Mouse (Mus musculus) MEL (cell line): ENCODE data around the gene Ak5. TPM values are rescaled to one million over a fixed set of nuclear protein-coding genes. Genes with fewer than 3 reads are reported as not detected.

Experiments
- DNase-seq: peaks from one replicate; pipeline ENCODE4 v3.0.0; 2011; ENCODE audit warnings: low read depth, low spot score
- H3K27ac ChIP-seq: 2 replicates; pipeline ENCODE4 v1.5.1; 2012; ENCODE audit warnings: low read depth, mild to moderate bottlenecking, control low read depth, low read length, moderate library complexity; ENCODE audit not compliant: control insufficient read depth
- H3K27me3 ChIP-seq, 2 experiments: fragments of 150-350 bp in 1 of 2; sonication (generic) in 1 of 2; 2 replicates each; pipeline ENCODE4 v1.6.1; 2012; ENCODE audit warnings: low read length in 2 of 2, mild to moderate bottlenecking in 2 of 2, improper control_type of control experiment in 1 of 2, moderate library complexity in 1 of 2; ENCODE audit not compliant: insufficient read depth in 2 of 2, control insufficient read depth in 1 of 2
- H3K36me3 ChIP-seq, 2 experiments: 2 replicates each; pipeline ENCODE4 v1.6.1; 2012 to 2014; ENCODE audit warnings: low read length in 2 of 2, improper control_type of control experiment in 1 of 2, inconsistent platforms in 1 of 2, mild to moderate bottlenecking in 1 of 2; ENCODE audit not compliant: insufficient read depth in 2 of 2, control insufficient read depth in 1 of 2
- H3K4me1 ChIP-seq, 2 experiments: fragments of 150-350 bp in 1 of 2; sonication (generic) in 1 of 2; 2 replicates each; pipeline ENCODE4 v1.6.1; 2012; ENCODE audit warnings: low read length in 2 of 2, improper control_type of control experiment in 1 of 2, mild to moderate bottlenecking in 1 of 2; ENCODE audit not compliant: insufficient read depth in 2 of 2, control insufficient read depth in 1 of 2
- H3K4me3 ChIP-seq, 2 experiments: fragments of 150-350 bp in 1 of 2; sonication (generic) in 1 of 2; 2 replicates each; pipeline ENCODE4 v1.5.1; 2012; ENCODE audit warnings: low read depth in 2 of 2, low read length in 2 of 2, mild to moderate bottlenecking in 2 of 2, moderate library complexity in 2 of 2, control low read depth in 1 of 2, improper control_type of control experiment in 1 of 2; ENCODE audit not compliant: control insufficient read depth in 1 of 2, insufficient read depth in 1 of 2
- H3K79me2 ChIP-seq: 2 replicates; pipeline ENCODE4 v1.6.1; 2012; ENCODE audit warnings: mild to moderate bottlenecking, low read length, moderate library complexity; ENCODE audit not compliant: control insufficient read depth, poor library complexity, insufficient read depth
- H3K9ac ChIP-seq: 2 replicates; pipeline ENCODE4 v1.6.1; 2012; ENCODE audit warnings: low read depth, mild to moderate bottlenecking, control low read depth, low read length, moderate library complexity; ENCODE audit not compliant: control insufficient read depth, poor library complexity, severe bottlenecking
- H3K9me3 ChIP-seq: fragments of 150-350 bp; sonication (generic); replicated peaks from 2 replicates; pipeline ENCODE4 v1.6.1; 2012; ENCODE audit warnings: mild to moderate bottlenecking, low read length, improper control_type of control experiment, moderate library complexity; ENCODE audit not compliant: insufficient read depth
- BHLHE40 ChIP-seq: IDR thresholded peaks from 2 replicates; pipeline ENCODE4 v1.6.1; 2012; ENCODE audit warnings: low read depth, mild to moderate bottlenecking, inconsistent platforms, low read length, improper control_type of control experiment, borderline replicate concordance
- CHD2 ChIP-seq: IDR thresholded peaks from 2 replicates; pipeline ENCODE4 v1.6.1; 2011; ENCODE audit warnings: low read length, improper control_type of control experiment
- CTCF ChIP-seq, 3 experiments: IDR thresholded peaks in 2 of 3; conservative IDR thresholded peaks in 1 of 3; 2 replicates each; pipeline ENCODE4 v1.5.1; 2011 to 2012; ENCODE audit warnings: low read length in 3 of 3, low read depth in 2 of 3, mild to moderate bottlenecking in 2 of 3, improper control_type of control experiment in 1 of 3, inconsistent platforms in 1 of 3, mixed read lengths in 1 of 3, moderate library complexity in 1 of 3; ENCODE audit not compliant: control insufficient read depth in 1 of 3, insufficient read depth in 1 of 3, poor library complexity in 1 of 3, severe bottlenecking in 1 of 3
- EP300 ChIP-seq, 2 experiments: IDR thresholded peaks; 2 replicates each; pipeline ENCODE4 v1.6.1; 2011; ENCODE audit warnings: improper control_type of control experiment in 2 of 2, low read length in 2 of 2, low read depth in 1 of 2, mild to moderate bottlenecking in 1 of 2
- JUND ChIP-seq: IDR thresholded peaks from 2 replicates; pipeline ENCODE4 v1.6.1; 2011; ENCODE audit warnings: low read depth, mild to moderate bottlenecking, improper control_type of control experiment, low read length
- KAT2A ChIP-seq: conservative IDR thresholded peaks from 2 replicates; pipeline ENCODE4 v1.6.1; 2012; ENCODE audit warnings: low read depth, low read length, improper control_type of control experiment, inconsistent platforms
- MAX ChIP-seq: IDR thresholded peaks from 2 replicates; pipeline ENCODE4 v1.6.1; 2011; ENCODE audit warnings: low read length, improper control_type of control experiment
- MYC ChIP-seq: IDR thresholded peaks from 2 replicates; pipeline ENCODE4 v1.6.1; 2011; ENCODE audit warnings: low read depth, mild to moderate bottlenecking, low read length, improper control_type of control experiment, moderate library complexity
- NRF1 ChIP-seq: IDR thresholded peaks from 2 replicates; pipeline ENCODE4 v1.6.1; 2014; ENCODE audit warnings: low read depth, mild to moderate bottlenecking, inconsistent platforms, low read length, improper control_type of control experiment, moderate library complexity; ENCODE audit not compliant: poor library complexity, insufficient read depth, severe bottlenecking
- POLR2A ChIP-seq, 2 experiments: IDR thresholded peaks; 2 replicates each; pipeline ENCODE4 v1.6.1; 2011 to 2012; ENCODE audit warnings: low read length in 2 of 2, mild to moderate bottlenecking in 2 of 2, control low read depth in 1 of 2, improper control_type of control experiment in 1 of 2, low read depth in 1 of 2, moderate library complexity in 1 of 2; ENCODE audit not compliant: control insufficient read depth in 1 of 2, insufficient read depth in 1 of 2, poor library complexity in 1 of 2
- POLR2AphosphoS2 ChIP-seq: IDR thresholded peaks from 2 replicates; pipeline ENCODE4 v1.6.1; 2011; ENCODE audit warnings: low read length, improper control_type of control experiment
- POLR2AphosphoS5 ChIP-seq: IDR thresholded peaks from 2 replicates; pipeline ENCODE4 v1.6.1; 2012; ENCODE audit warnings: low read depth, borderline replicate concordance, mild to moderate bottlenecking, inconsistent platforms, low read length, moderate library complexity, mixed read lengths
- RAD21 ChIP-seq: IDR thresholded peaks from 2 replicates; pipeline ENCODE4 v1.6.1; 2011; ENCODE audit warnings: mild to moderate bottlenecking, low read depth, low read length, improper control_type of control experiment
- SMC3 ChIP-seq: IDR thresholded peaks from 2 replicates; pipeline ENCODE4 v1.6.1; 2011; ENCODE audit warnings: low read depth, low read length, improper control_type of control experiment
- TAL1 ChIP-seq: IDR thresholded peaks from 2 replicates; pipeline ENCODE4 v1.6.1; 2012; ENCODE audit warnings: mild to moderate bottlenecking, inconsistent platforms, low read length, moderate library complexity, mixed read lengths
- TBP ChIP-seq: IDR thresholded peaks from 2 replicates; pipeline ENCODE4 v1.8.0; 2011; ENCODE audit warnings: low read depth, low read length, improper control_type of control experiment
- TCF12 ChIP-seq: IDR thresholded peaks from 2 replicates; pipeline ENCODE4 v1.6.1; 2014; ENCODE audit warnings: low read depth, mild to moderate bottlenecking, inconsistent platforms, low read length, improper control_type of control experiment, moderate library complexity
- UBTF ChIP-seq: IDR thresholded peaks from 2 replicates; pipeline ENCODE4 v1.6.1; 2012; ENCODE audit warnings: low read depth, mild to moderate bottlenecking, inconsistent platforms, low read length, improper control_type of control experiment, moderate library complexity, borderline replicate concordance; ENCODE audit not compliant: insufficient read depth
- USF1 ChIP-seq: IDR thresholded peaks from 2 replicates; pipeline ENCODE4 v1.6.1; 2014; ENCODE audit warnings: low read depth, mild to moderate bottlenecking, inconsistent platforms, low read length, improper control_type of control experiment, moderate library complexity
- USF2 ChIP-seq, 2 experiments: IDR thresholded peaks; 2 replicates each; pipeline ENCODE4 v1.6.1; 2011 to 2012; ENCODE audit warnings: improper control_type of control experiment in 2 of 2, low read length in 2 of 2, borderline replicate concordance in 1 of 2, inconsistent platforms in 1 of 2, low read depth in 1 of 2, mild to moderate bottlenecking in 1 of 2; ENCODE audit not compliant: insufficient read depth in 1 of 2
- ZC3H11A ChIP-seq: IDR thresholded peaks from 2 replicates; pipeline ENCODE4 v1.6.1; 2012; ENCODE audit warnings: low read depth, mild to moderate bottlenecking, inconsistent platforms, low read length, improper control_type of control experiment
- ZNF384 ChIP-seq: IDR thresholded peaks from 2 replicates; pipeline ENCODE4 v1.6.1; 2012; ENCODE audit warnings: low read depth, mild to moderate bottlenecking, inconsistent platforms, low read length, improper control_type of control experiment
- polyA plus RNA-seq, 2 experiments: library from polyadenylated mRNA; stranded (reverse) in 1 of 2; unstranded in 1 of 2; fragments of >175 nt in 1 of 2; fragments of >200 nt in 1 of 2; gene quantifications; 2 replicates each; pipeline versions ENCODE4 v1.2.1 to v1.2.4; 2012; ENCODE audit warnings: low replicate concordance in 2 of 2, low read depth in 1 of 2; ENCODE audit not compliant: insufficient read length in 2 of 2, insufficient read depth in 1 of 2, missing spikeins in 1 of 2
- total RNA-seq: library from RNA; depleted of rRNA; stranded (reverse); fragments of 300-350 nt; gene quantifications from 2 replicates; pipeline ENCODE4 v1.2.3, GENCODE M21; 2012

Ak5 gene
- total and polyA plus RNA-seq, 3 experiments: 0.06 to 0.31 TPM; not detected in 1

DNA sequence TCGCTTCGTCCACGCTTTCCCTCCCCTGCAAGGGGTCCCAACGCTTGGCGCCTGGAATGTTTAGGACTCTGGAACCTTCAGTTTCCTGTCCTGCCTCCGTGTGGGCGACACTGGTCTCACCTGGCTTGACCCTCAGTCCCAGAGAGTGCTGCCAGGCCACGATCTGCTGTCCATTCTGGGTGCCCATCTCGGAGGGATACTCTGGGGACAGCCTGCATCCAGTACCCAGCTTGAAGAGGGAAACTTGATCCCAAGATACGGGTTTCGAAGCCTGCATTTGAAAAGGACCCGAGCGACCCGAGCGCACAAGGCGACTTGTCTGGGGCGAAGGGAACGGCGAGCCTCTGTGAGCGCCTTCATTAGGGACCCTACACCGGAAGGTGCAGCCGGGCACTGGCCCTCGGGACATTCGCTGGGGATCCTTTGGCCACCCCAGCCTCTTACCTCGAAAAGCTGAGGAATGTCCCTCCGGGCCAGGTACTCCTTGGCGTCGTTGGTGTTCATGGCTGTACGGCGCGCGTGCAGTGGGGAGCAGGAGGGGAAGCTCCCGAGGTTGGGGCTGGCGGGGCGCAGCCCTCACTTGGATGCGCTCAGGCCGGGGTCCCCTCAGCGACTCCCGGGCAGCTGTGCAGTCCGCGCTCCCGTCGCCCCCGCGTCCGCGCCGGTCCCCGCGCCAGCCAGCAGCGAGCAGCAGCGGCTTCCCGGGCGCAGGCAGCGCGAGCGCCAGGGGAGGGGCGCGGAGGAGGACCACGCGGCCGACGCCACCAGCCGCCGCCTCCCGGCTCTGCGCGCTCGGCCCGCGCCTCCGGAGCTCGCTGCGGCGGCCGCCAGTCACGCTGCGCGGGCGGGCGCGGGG lies 576 bp downstream of the Ak5 start:
- no peak for TF ChIP-seq POLR2AphosphoS2
- no peak for TF ChIP-seq JUND
- no peak for TF ChIP-seq SMC3
- TF ChIP-seq NRF1: no peak
- no peak for TF ChIP-seq EP300 (IDR thresholded peaks at IDR 0.05; ENCODE audit: low read depth in 1 of 2, low read length in 2 of 2)
- no peak for TF ChIP-seq POLR2A (IDR thresholded peaks at IDR 0.05; ENCODE audit: control insufficient read depth in 1 of 2, insufficient read depth in 1 of 2, low read depth in 1 of 2, low read length in 2 of 2, poor library complexity in 1 of 2)
- TF ChIP-seq KAT2A: no peak
- no peak for TF ChIP-seq CHD2
- no peak for TF ChIP-seq MYC
- Histone ChIP-seq H3K27me3 (no peaks in the 10 kb centered on the region; a peak in 2 of 4 replicates), H3K4me1 (no peaks in the 10 kb centered on the region; a peak in 1 of 4 replicates), H3K36me3 (no peaks in the 10 kb centered on the region), H3K9me3 (no peaks in the 10 kb centered on the region), H3K4me3 (no peak overlapping the region), H3K27ac (no peak overlapping the region), H3K9ac (no peak overlapping the region), H3K79me2 (no peaks in the 10 kb centered on the region)
- DNase-seq: no peak

DNA sequence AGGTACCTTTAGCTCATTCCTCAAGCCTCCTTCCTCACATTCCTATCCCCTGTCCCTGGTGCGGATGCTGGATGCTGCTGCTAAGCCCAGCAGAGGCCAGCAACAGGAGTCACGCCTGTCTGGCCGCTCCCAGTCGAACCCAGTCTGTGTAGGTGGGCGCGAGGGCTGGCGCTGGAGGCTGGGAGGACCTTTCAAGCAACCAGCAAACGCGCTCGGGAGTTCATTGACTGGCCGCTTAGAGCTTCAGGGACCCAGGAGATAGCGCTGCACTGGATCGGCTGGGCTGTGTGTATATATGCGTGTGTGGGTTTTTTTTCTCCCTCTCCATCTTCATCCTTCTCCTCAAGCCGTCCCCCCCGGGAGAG lies 1.2 kb downstream of the Ak5 start:
- TF ChIP-seq MYC: no peak
- TF ChIP-seq ZC3H11A: no peak
- no peak for TF ChIP-seq RAD21
- TF ChIP-seq CTCF (IDR thresholded peaks at IDR 0.05 in 2 of 3, conservative IDR thresholded peaks at IDR 0.05 in 1 of 3; ENCODE audit: control insufficient read depth in 1 of 3, insufficient read depth in 1 of 3, low read depth in 2 of 3, low read length in 3 of 3, poor library complexity in 1 of 3, severe bottlenecking in 1 of 3): no peak
- TF ChIP-seq BHLHE40: no peak
- TF ChIP-seq ZNF384: no peak
- no peak for TF ChIP-seq TBP
- TF ChIP-seq USF2 (IDR thresholded peaks at IDR 0.05; ENCODE audit: borderline replicate concordance in 1 of 2, insufficient read depth in 1 of 2, low read depth in 1 of 2, low read length in 2 of 2): no peak
- TF ChIP-seq TCF12: no peak
- no peak for TF ChIP-seq POLR2A (IDR thresholded peaks at IDR 0.05; ENCODE audit: control insufficient read depth in 1 of 2, insufficient read depth in 1 of 2, low read depth in 1 of 2, low read length in 2 of 2, poor library complexity in 1 of 2)
- no peak for TF ChIP-seq POLR2AphosphoS5
- no peak for TF ChIP-seq MAX
- TF ChIP-seq UBTF: no peak
- no peak for TF ChIP-seq USF1
- TF ChIP-seq NRF1: no peak
- TF ChIP-seq TAL1: no peak
- no peak for TF ChIP-seq SMC3
- TF ChIP-seq, all 39 proteins: peak for 0
- Histone ChIP-seq H3K9me3 (no peaks in the 10 kb centered on the region), H3K4me1 (no peaks in the 10 kb centered on the region), H3K79me2 (no peaks in the 10 kb centered on the region), H3K9ac (no peak overlapping the region), H3K4me3 (no peak overlapping the region), H3K27me3 (no peaks in the 10 kb centered on the region; a peak in 2 of 4 replicates), H3K27ac (no peak overlapping the region), H3K36me3 (no peaks in the 10 kb centered on the region)
- no peak for DNase-seq
